Mouse (Mus musculus): ENCODE results near the gene Mgst3.

GRCm38 (mm10) chr1:167436186-167436975, 42.7 kb upstream of the Mgst3 start:
- TF ChIP-seq CTCF (conservative IDR thresholded peaks at IDR 0.05 in 1 of 2, IDR thresholded peaks at IDR 0.05 in 1 of 2; ENCODE audit: low read depth in 2 of 2, low read length in 2 of 2): no peak
- no peak for TF ChIP-seq NRF1 (IDR thresholded peaks at IDR 0.05; ENCODE audit: low read depth, low read length)
- TF ChIP-seq EP300 (IDR thresholded peaks at IDR 0.05; ENCODE audit: low read length): no peak
- TF ChIP-seq KAT2A (IDR thresholded peaks at IDR 0.05; ENCODE audit: insufficient replicate concordance, low read length): no peak
- TF ChIP-seq TCF12 (IDR thresholded peaks at IDR 0.05; ENCODE audit: low read depth, low read length): no peak
- no peak for TF ChIP-seq USF1 (IDR thresholded peaks at IDR 0.05; ENCODE audit: low read depth, low read length)
- TF ChIP-seq POLR2A (IDR thresholded peaks at IDR 0.05; ENCODE audit: low read depth, low read length): no peak

All from CH12.LX (cell line).